Mouse (Mus musculus): ENCODE data around the gene Sorcs3.

GRCm38 (mm10) chr19:48331640-48332039 is 125.8 kb downstream of the Sorcs3 start:
- TF ChIP-seq CTCF (IDR thresholded peaks at IDR 0.05) (peak; percentile 52), POLR2A (IDR thresholded peaks at IDR 0.05; ENCODE audit: insufficient read depth, low read depth, low read length) (no peak)

Measured in heart, adult 2 months (tissue).